Mouse (Mus musculus): ENCODE data around the gene Scd3. TPM values are rescaled to one million over a fixed set of nuclear protein-coding genes. Genes with fewer than 3 reads are reported as not detected.
A peak's percentile ranks its signal among the peaks of the same experiment; 100 is the strongest.

The Scd3 gene
- polyA plus RNA-seq, 1 experiment from 2014 or later, result 4.8 TPM

DNA sequence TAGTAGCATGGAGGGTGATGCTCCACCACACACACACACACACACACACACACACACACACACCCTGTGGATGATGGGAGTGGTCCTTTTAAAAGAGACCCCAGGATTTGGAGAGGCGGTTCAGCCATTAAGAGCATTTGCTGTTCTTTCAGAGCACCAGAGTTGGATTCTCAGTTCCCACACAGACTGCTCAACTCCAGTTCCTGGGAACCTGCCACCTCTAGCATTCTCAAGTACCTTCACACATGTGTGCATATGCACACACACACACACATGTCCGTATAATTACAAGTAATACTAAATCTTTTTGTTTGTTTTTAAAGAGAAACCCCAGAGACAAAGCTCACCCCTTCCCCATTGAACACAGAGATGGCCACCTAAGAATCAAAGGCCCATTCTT is 89.0 kb downstream of the Scd3 start:
- no peak for ATAC-seq (ENCODE audit: low FRiP score)
- peaks cover 9% of the 10 kb centered on the region for H3K36me3 ChIP-seq
- no peaks in the 10 kb centered on the region for H3K27me3 ChIP-seq (replicated peaks)
- H3K27ac ChIP-seq (replicated peaks), result peak overlapping the region; percentile 99
- H3K4me2 ChIP-seq, result peak overlapping the region; percentile 99; the same call in 1 of the 2 replicates
- no peak overlapping the region for H3K9ac ChIP-seq (replicated peaks)
- H3K9me3 ChIP-seq (replicated peaks), result no peaks in the 10 kb centered on the region
- H3K4me3 ChIP-seq (replicated peaks), result no peak overlapping the region
- H3K4me1 ChIP-seq, result peaks cover 42% of the 10 kb centered on the region
- 78% methylated on average over 2 of the region's 2 CpGs for WGBS

- H3K9ac ChIP-seq (replicated peaks), result peak overlapping the region; percentile 53; the same call in 1 of the 2 replicates
These were observed 89.4 kb downstream of the Scd3 start for GRCm38 (mm10) chr19:44292483-44292882.

DNA sequence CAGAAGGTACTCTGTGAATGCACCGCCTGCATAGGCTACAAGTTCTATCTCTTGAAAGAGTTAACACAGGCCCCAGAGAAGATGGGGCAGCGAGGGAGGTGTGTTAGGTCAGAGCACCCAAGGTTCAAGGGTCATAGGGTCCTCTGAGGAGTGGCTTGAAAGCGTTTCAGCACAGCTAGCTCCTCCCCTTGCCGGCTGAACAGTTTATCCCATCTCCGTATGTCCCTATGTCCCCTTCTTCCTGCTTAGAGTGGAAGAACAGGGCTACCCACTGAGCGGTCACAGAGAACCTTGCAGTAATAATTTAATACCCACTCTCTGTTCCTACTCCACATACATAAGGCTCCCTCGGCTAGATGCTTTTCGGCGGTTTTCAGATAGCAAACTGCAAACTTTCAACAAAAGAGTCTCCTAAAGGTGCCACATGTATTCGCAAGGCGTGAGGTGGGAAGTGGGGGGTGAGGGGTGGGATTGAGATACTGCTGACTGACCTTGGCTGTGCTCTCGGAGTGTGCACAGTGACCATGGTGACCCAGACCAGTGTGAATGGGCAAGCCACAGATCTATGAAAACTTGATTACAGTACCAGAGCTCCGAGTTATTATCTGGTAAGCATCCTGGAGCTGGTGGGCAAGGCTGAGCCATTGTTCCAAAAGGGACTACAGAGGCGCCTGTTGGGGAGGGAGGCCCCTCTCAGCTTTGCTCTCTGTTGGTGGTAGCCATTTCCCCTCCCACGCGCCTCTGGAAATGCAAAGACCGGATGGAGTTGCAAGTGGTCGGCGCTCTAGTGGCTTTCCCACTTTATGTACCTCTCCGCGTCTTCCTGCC is 90.1 kb downstream of the Scd3 start, which contains the start of gene Scd2:
Gene Scd2 (plus strand): TSS at position 734 of the 828 bp plus-strand sequence.
- Histone ChIP-seq H3K36me3 (peaks cover 17% of the 10 kb centered on the region), H3K27ac (replicated peaks) (peak within 1 kb of the TSS; percentile 99), H3K4me3 (replicated peaks) (peak within 1 kb of the TSS; percentile 76), H3K9ac (replicated peaks) (peak within 1 kb of the TSS; percentile 92), H3K4me1 (peaks cover 53% of the 10 kb centered on the region), H3K27me3 (replicated peaks) (no peaks in the 10 kb centered on the region), H3K4me2 (peak within 1 kb of the TSS; percentile 99), H3K9me3 (replicated peaks) (no peaks in the 10 kb centered on the region)
- peak; percentile 40 for ATAC-seq (ENCODE audit: low FRiP score)
- 2% methylated on average over 21 of the region's 21 CpGs for WGBS

More at GRCm38 (mm10) chr19:44292483-44292882, 89.4 kb downstream of the Scd3 start:
- WGBS, result 46% methylated on average over 3 of the region's 3 CpGs
- H3K4me2 ChIP-seq, result peak overlapping the region; percentile 99
- H3K4me3 ChIP-seq (replicated peaks), result peak overlapping the region; percentile 76; the same call in 1 of the 2 replicates
- H3K9me3 ChIP-seq (replicated peaks), result no peaks in the 10 kb centered on the region
- ATAC-seq (ENCODE audit: low FRiP score), result no peak
- H3K27ac ChIP-seq (replicated peaks), result peak overlapping the region; percentile 99
- no peaks in the 10 kb centered on the region for H3K27me3 ChIP-seq (replicated peaks)
- peaks cover 12% of the 10 kb centered on the region for H3K36me3 ChIP-seq
- peaks cover 46% of the 10 kb centered on the region for H3K4me1 ChIP-seq

Other genes with a start within 250 kb of the Scd3 start
- 0.10 and 1.3 TPM in 2 replicates for gene Cpn1, start 216.7 kb upstream of the Scd3 start, polyA plus RNA-seq (2015; fragmentation: Nextera tagmentation; extraction: Ambion mirVana)
- gene Cyp2c23, start 174.1 kb upstream of the Scd3 start, polyA plus RNA-seq (2015; fragmentation: Nextera tagmentation; extraction: Ambion mirVana), result 0.09 TPM in 1 of 2 replicates, not detected in the other
- gene Erlin1, start 133.5 kb upstream of the Scd3 start, polyA plus RNA-seq (2015; fragmentation: Nextera tagmentation; extraction: Ambion mirVana), result 20.2 and 22.8 TPM in 2 replicates
- 55.8 and 62.6 TPM in 2 replicates for gene Chuk, start 95.8 kb upstream of the Scd3 start, polyA plus RNA-seq (2015; fragmentation: Nextera tagmentation; extraction: Ambion mirVana)
- gene Cwf19l1, start 67.4 kb upstream of the Scd3 start, polyA plus RNA-seq (2015; fragmentation: Nextera tagmentation; extraction: Ambion mirVana), result 29.8 and 31.1 TPM in 2 replicates
- gene Bloc1s2, start 56.8 kb upstream of the Scd3 start, polyA plus RNA-seq (2015; fragmentation: Nextera tagmentation; extraction: Ambion mirVana), result 158 and 169 TPM in 2 replicates
- gene Pkd2l1, start 10.8 kb upstream of the Scd3 start, polyA plus RNA-seq (2015; fragmentation: Nextera tagmentation; extraction: Ambion mirVana), result 3.0 and 3.7 TPM in 2 replicates
- 256 and 264 TPM in 2 replicates for gene Scd2, start 90.4 kb downstream of the Scd3 start, polyA plus RNA-seq (2015; fragmentation: Nextera tagmentation; extraction: Ambion mirVana)
- gene Scd4, start 129.8 kb downstream of the Scd3 start, polyA plus RNA-seq (2015; fragmentation: Nextera tagmentation; extraction: Ambion mirVana), result 0.09 and 0.15 TPM in 2 replicates
- gene Scd1, start 204.6 kb downstream of the Scd3 start, polyA plus RNA-seq (2015; fragmentation: Nextera tagmentation; extraction: Ambion mirVana), result 7.5 and 8.5 TPM in 2 replicates

Data from neural tube, embryonic 15.5 days (tissue).